Mouse (Mus musculus) stomach, embryonic 15.5 days (tissue): ENCODE measurements at regions not wholly inside any gene's neighbourhood (a gene's known extent, or its start where the extent isn't known, plus 50 kb on each side); places are given as distances from the start of the nearest gene placed in this dataset.

Experiments used
- ATAC-seq: fragments of 200-750 bp; cut with Nextera tagmentation; 2 replicates; pipeline ENCODE4 v1.8.0; 2017; ENCODE audit warnings: low read depth, moderate number of reproducible peaks, moderate TSS enrichment; ENCODE audit not compliant: insufficient read depth, low FRiP score
- H3K27ac ChIP-seq: fragments of 300-500 bp; sonication (generic); 2 replicates; pipeline ENCODE4 v1.5.1; 2015; ENCODE audit warnings: mild to moderate bottlenecking, inconsistent platforms
- H3K27me3 ChIP-seq: fragments of 300-500 bp; sonication (generic); replicated peaks from 2 replicates; pipeline ENCODE4 v1.6.1; 2015; ENCODE audit warnings: inconsistent platforms
- H3K36me3 ChIP-seq: fragments of 300-500 bp; sonication (generic); 2 replicates; pipeline ENCODE4 v1.6.1; 2015; ENCODE audit warnings: inconsistent platforms
- H3K4me1 ChIP-seq: fragments of 300-500 bp; sonication (generic); 2 replicates; pipeline ENCODE4 v1.6.1; 2015; ENCODE audit warnings: inconsistent platforms
- H3K4me2 ChIP-seq: fragments of 300-500 bp; sonication (generic); 2 replicates; pipeline ENCODE4 v1.6.1; 2015; ENCODE audit warnings: mild to moderate bottlenecking, inconsistent platforms
- H3K4me3 ChIP-seq: fragments of 300-500 bp; sonication (generic); replicated peaks from 2 replicates; pipeline ENCODE4 v1.5.1; 2015; ENCODE audit warnings: inconsistent platforms
- H3K9ac ChIP-seq: fragments of 300-500 bp; sonication (generic); 2 replicates; pipeline ENCODE4 v1.6.1; 2015; ENCODE audit warnings: inconsistent platforms
- H3K9me3 ChIP-seq: fragments of 300-500 bp; sonication (generic); 2 replicates; pipeline ENCODE4 v1.6.1; 2016; ENCODE audit warnings: inconsistent platforms
- WGBS: fragments of 180-500 bp; shearing (Covaris S2); methylation state at CpG from one replicate; pipeline ENCODE4 v1.1.7; 2015; 5-methylcytosine and 5-hydroxymethylcytosine counted together

DNA sequence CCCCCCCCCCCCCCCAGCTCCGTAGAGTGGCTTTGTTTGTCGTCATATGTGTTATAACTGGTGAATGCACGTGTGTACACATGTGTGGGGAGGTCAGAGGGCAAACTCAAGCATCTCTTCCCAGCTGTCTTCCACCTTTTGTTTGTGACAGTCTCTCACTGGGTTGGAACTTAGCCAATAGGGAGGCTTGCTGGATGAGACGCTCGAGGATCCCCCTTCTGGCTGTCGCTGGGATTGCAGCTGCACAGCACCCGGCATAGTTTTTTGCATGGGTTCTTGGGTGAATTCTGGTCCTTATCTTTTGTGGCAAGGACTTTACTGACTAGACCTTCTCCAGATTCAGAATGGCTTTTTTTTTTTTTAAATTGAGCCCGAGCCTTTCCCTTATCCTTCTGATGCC is 77.1 kb upstream of the Gjb5 start:
- ATAC-seq = no peak
- Histone ChIP-seq H3K27me3 (no peaks in the 10 kb centered on the region), H3K4me3 (no peak overlapping the region), H3K27ac (no peak overlapping the region), H3K4me1 (no peaks in the 10 kb centered on the region; the same call in 1 of the 2 replicates), H3K4me2 (no peak overlapping the region), H3K9ac (no peak overlapping the region), H3K9me3 (no peaks in the 10 kb centered on the region), H3K36me3 (no peaks in the 10 kb centered on the region)
- WGBS = 11% methylated on average over 8 of the region's 8 CpGs

DNA sequence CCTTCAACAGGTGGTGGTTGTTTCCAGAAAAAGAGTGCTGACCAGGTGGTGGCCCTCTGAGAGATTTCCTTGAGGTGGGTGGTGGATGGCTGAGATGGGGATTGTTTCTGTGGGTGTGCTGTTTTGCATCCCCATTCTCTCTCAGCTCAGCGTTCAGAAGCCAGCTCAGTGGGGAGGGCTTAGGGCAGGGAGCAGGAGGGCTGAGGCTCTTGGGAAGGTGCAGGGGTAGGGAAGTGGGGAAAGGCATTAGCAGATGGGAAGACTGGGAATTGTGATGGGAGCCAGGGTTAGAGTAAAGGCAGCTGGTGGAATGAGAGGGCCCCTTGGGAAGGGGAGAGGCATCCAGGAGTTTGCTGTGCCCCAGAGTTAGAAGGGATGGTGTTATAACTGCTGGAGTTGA is 72.3 kb upstream of the Gjb5 start:
- ATAC-seq = peak; percentile 47; the same call in 1 of the 2 replicates
- Histone ChIP-seq H3K4me1 (no peaks in the 10 kb centered on the region; the same call in 1 of the 2 replicates), H3K4me3 (no peak overlapping the region), H3K9me3 (no peaks in the 10 kb centered on the region), H3K27ac (peak overlapping the region; percentile 55), H3K9ac (no peak overlapping the region), H3K36me3 (no peaks in the 10 kb centered on the region), H3K4me2 (no peak overlapping the region), H3K27me3 (no peaks in the 10 kb centered on the region)
- WGBS = 0% methylated on average over 1 of the region's 1 CpGs

DNA sequence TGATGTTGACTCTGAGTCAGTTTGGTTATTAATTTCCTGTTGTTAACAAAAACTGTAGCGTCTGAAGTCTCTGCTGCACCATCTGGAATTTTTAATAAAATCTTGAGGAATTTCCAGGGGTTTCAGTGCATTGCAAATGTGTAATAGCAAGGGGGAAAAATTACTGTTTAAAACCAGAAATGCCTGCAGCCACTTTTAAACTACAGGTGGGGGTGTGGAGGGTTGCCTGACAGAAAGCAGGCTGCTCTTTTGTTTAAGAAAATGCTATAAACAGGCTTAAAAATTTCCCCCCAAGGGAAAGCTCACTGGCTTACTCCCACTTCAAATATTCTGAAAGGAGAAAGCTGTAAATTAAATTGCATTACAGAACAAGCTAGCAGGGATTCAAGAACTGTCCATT is 71.8 kb upstream of the Gjb5 start:
- no peak overlapping the region for H3K9ac ChIP-seq
- peak overlapping the region; percentile 55; the same call in 1 of the 2 replicates for H3K27ac ChIP-seq
- WGBS = 18% methylated on average over 1 of the region's 1 CpGs
- no peaks in the 10 kb centered on the region for H3K9me3 ChIP-seq
- no peak overlapping the region for H3K4me3 ChIP-seq
- H3K27me3 ChIP-seq = no peaks in the 10 kb centered on the region
- H3K36me3 ChIP-seq = no peaks in the 10 kb centered on the region
- no peaks in the 10 kb centered on the region; the same call in 1 of the 2 replicates for H3K4me1 ChIP-seq
- H3K4me2 ChIP-seq = no peak overlapping the region
- peak; percentile 10; the same call in 1 of the 2 replicates for ATAC-seq

DNA sequence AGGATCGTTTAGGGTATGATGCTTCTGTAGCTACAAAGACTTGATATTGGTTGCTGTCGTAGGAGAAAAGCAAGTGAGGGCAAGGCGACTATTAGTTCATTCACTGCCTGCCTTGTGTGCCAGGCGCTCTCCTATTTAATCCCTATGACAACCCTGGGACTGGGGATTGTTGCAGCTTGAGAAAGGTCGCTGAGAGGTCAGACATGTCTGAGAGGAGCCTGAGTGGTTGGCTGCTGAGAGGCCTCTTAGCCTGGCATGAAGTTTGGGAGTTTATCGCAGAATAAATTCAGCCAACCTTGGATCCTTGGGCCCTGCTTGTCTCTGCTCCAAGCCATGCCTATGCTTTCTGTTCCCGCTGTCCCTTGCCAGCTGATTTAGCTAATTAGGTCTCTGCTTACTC is 65.9 kb upstream of the Gjb5 start:
- Histone ChIP-seq H3K4me2 (no peak overlapping the region), H3K27me3 (no peaks in the 10 kb centered on the region), H3K9me3 (no peaks in the 10 kb centered on the region), H3K4me1 (peaks cover 12% of the 10 kb centered on the region), H3K9ac (no peak overlapping the region), H3K27ac (no peak overlapping the region), H3K4me3 (no peak overlapping the region), H3K36me3 (no peaks in the 10 kb centered on the region)
- ATAC-seq = no peak
- WGBS = 69% methylated on average over 7 of the region's 7 CpGs

DNA sequence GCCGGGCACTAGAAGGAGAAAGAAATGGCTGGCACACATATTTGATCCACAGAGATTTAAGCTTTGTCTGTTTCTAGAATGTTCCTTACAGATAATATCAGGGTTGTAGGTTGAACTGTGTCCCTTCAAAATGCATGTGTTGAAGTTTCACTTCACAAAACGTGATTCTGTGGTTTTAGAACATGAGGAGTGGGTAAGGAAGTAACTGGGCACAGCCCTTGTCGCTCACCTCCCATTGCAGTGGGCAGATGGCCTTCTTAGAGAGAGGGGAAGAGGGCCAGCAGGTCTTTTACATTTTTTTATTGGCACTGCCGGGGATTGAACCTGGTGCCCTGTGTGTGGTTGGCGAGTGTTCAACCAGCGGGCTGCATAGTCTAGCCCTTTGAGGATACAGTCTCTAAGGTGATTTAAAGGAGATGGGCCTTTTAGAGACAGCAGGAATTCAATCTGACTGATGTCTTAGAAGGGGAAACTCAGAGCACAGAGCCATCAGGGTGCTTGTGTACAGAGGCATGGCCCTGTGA is 64.0 kb upstream of the Gjb5 start:
- Histone ChIP-seq H3K27ac (no peak overlapping the region), H3K36me3 (no peaks in the 10 kb centered on the region), H3K27me3 (no peaks in the 10 kb centered on the region), H3K4me3 (no peak overlapping the region), H3K4me2 (no peak overlapping the region), H3K4me1 (peaks cover 26% of the 10 kb centered on the region), H3K9me3 (no peaks in the 10 kb centered on the region), H3K9ac (no peak overlapping the region)
- no peak for ATAC-seq
- WGBS = 89% methylated on average over 6 of the region's 6 CpGs

DNA sequence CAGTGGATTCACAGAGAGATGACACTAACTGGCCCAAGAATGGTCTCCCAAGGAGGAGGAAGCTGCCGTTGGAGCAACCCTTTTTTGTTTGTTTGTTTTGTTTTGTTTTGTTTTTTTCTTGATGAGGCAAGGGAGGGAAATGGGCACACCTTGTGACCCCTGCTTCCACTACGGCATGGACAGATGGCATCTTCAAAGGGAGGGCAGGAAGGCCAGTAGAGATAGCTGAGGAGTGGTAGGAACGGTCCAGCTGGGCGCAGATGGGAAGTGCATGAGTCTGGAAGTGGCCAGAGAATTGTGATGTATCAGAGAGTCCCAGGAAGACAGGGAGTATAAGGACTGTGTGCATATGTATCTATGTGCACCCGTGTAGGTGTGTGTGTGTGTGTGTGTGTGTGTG is 63.1 kb upstream of the Gjb5 start:
- Histone ChIP-seq H3K27ac (no peak overlapping the region), H3K9ac (no peak overlapping the region), H3K4me1 (peaks cover 33% of the 10 kb centered on the region), H3K4me2 (no peak overlapping the region), H3K27me3 (no peaks in the 10 kb centered on the region), H3K4me3 (no peak overlapping the region), H3K9me3 (no peaks in the 10 kb centered on the region), H3K36me3 (no peaks in the 10 kb centered on the region)
- 78% methylated on average over 5 of the region's 5 CpGs for WGBS
- ATAC-seq = no peak

DNA sequence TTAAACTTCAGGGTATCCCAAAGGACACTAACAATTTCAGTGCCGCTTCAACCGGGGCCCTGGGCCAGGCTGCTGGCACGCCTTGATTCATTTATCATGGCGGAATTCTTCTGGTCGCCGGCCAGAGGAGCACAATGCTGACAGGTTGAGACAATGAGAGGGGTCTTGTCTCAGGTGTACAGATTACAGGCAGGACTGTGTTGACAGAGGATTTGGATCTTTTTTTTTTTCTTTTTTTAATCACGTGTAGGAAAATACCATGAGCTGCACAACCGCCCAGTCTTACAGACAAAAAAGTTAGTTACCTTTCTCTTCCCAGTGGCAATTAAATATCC is 61.8 kb upstream of the Gjb5 start:
- ATAC-seq = no peak
- Histone ChIP-seq H3K4me3 (no peak overlapping the region), H3K27ac (peak overlapping the region; percentile 59; the same call in 1 of the 2 replicates), H3K36me3 (no peaks in the 10 kb centered on the region), H3K9ac (no peak overlapping the region), H3K4me1 (peaks cover 37% of the 10 kb centered on the region), H3K27me3 (no peaks in the 10 kb centered on the region), H3K4me2 (peak overlapping the region; percentile 19), H3K9me3 (no peaks in the 10 kb centered on the region)
- WGBS = 21% methylated on average over 8 of the region's 8 CpGs

DNA sequence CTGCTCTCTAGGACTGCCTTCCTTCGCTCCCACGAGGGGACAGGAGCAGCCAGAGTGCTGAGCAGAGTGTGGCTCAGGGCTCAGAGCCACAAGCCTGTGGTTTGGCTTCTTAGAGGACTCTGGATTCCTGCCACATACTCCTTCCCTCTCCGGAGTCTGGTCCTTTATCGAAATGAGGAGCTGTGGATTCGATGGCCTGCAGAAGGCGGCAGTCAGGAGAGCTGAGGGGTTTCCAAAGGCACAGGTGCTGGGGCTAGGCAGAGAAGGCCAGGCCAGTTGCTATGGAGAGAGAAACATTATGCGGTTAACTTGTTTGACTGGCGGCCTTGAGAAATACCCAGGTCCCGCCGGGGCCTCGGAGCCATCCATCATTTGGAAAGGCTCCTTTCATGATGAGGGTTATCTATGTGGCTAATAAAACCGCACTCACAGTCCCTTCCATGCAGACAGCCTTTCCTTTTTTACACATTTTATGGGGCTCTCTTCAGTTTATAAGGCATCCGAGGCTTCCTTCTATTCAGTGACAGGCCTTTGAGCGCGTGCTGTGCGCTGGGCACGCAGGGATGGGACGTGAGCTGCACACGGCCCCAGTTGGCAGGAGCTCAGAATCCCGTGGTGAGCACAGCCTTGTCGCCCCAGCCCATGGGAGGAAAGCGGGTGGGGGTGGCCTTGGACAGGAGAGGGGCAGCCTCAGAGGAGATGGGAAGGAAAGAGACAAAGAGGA is 61.2 kb upstream of the Gjb5 start:
- no peaks in the 10 kb centered on the region for H3K9me3 ChIP-seq
- peak; percentile 45 for ATAC-seq
- H3K27me3 ChIP-seq = no peaks in the 10 kb centered on the region
- peak overlapping the region; percentile 19 for H3K4me2 ChIP-seq
- WGBS = 11% methylated on average over 22 of the region's 22 CpGs
- peaks cover 37% of the 10 kb centered on the region for H3K4me1 ChIP-seq
- no peak overlapping the region for H3K9ac ChIP-seq
- peak overlapping the region; percentile 59; the same call in 1 of the 2 replicates for H3K27ac ChIP-seq
- H3K4me3 ChIP-seq = no peak overlapping the region
- H3K36me3 ChIP-seq = no peaks in the 10 kb centered on the region

DNA sequence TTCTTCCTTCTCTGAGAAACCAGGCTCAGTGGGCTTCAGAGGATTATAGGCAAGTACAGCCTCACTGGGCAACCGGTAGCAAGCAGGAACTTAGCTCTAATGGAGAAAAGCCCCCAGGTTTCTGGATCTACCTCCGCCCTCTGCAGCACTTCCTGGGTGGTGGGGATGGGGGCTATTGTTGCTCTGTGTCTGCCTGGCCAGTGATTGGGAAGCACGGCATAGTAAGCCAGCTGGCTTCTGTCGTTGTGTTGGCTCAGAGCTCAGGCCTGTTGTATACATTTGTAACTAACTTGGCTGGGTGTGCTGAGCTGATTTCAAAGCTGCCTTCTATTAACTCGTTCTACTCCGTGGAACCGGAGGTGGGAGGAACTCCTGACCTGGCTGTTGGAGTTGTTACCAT is 58.9 kb upstream of the Gjb5 start:
- H3K4me3 ChIP-seq = peak overlapping the region; percentile 18
- no peaks in the 10 kb centered on the region for H3K27me3 ChIP-seq
- 17% methylated on average over 7 of the region's 7 CpGs for WGBS
- peak; percentile 45; the same call in 1 of the 2 replicates for ATAC-seq
- H3K4me1 ChIP-seq = peaks cover 37% of the 10 kb centered on the region
- H3K4me2 ChIP-seq = peak overlapping the region; percentile 42
- peak overlapping the region; percentile 63 for H3K27ac ChIP-seq
- no peaks in the 10 kb centered on the region for H3K36me3 ChIP-seq
- H3K9ac ChIP-seq = no peak overlapping the region
- H3K9me3 ChIP-seq = no peaks in the 10 kb centered on the region

DNA sequence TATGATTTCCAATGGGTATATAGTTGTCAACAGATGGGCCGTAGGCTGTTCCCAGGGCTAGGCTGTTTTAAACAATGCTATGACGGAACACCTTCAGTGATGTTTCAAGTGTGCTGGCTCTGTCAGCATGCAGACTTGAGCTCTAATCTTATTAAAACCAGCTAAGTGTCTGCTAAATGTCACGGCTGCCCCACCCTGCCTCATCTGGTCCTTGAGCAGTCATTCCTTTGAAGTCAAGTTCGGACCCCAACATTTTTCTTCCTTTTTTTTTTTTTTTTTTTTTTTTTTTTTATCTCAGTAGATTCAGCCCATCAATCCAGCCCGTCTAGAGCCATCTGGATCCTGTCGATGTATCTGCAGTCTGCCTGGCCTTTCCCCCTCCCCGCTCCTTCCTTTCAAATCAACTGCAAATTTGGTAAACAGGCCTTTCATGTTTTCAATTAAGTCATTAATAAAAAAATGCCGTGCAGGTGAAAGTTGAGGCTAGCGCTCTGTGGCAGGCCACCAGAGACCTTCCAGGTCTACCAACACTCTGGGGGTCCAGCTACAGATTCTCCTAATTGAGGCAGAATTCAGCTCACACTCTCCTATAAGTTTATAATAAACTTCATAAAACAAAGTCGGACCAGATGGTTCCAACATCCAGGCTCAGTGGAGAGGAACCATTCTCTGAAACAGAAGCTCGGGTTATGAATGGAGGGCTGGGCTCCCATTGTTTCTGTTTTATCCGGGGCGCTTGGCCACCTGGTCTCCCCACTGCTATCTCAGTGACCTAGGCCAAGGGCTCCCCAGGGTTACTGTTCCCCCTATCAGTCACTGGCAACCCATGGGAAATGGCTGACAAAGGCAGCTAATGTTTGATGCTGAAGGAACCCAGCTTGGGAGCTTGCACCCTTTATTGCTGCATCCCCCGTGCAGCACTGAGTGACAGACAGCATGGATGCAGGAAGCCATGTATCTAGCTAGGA is 56.3 kb upstream of the Gjb5 start:
- WGBS = 26% methylated on average over 14 of the region's 14 CpGs
- no peaks in the 10 kb centered on the region for H3K27me3 ChIP-seq
- no peak for ATAC-seq
- peaks cover 29% of the 10 kb centered on the region for H3K4me1 ChIP-seq
- no peak overlapping the region for H3K9ac ChIP-seq
- H3K4me3 ChIP-seq = no peak overlapping the region
- H3K9me3 ChIP-seq = no peaks in the 10 kb centered on the region
- H3K36me3 ChIP-seq = no peaks in the 10 kb centered on the region
- no peak overlapping the region for H3K4me2 ChIP-seq
- peak overlapping the region; percentile 59; the same call in 1 of the 2 replicates for H3K27ac ChIP-seq
